Mouse (Mus musculus): ENCODE data around the gene Pxt1.

- no peak for TF ChIP-seq CTCF (conservative IDR thresholded peaks at IDR 0.05; ENCODE audit: low read length)
- TF ChIP-seq POU5F1 (IDR thresholded peaks at IDR 0.05; ENCODE audit: borderline replicate concordance, low read length): no peak
Observed at GRCm38 (mm10) chr17:28905377-28905916, 38.2 kb downstream of the Pxt1 start.

Measured in E14TG2a.4 (cell line).